Mouse (Mus musculus) kidney, postnatal 14 days (tissue): ENCODE results near the gene Slc16a9.
A peak's percentile ranks its signal among the peaks of the same experiment; 100 is the strongest.
"Not testable (repeated sequence)": the region's sequence is repeated elsewhere in the genome, so short reads cannot be mapped to it uniquely, and the experiment has no call there.

Experiments
- DNase-seq: peaks from one replicate; pipeline ENCODE4 v3.0.0; 2022; ENCODE audit warnings: mixed read lengths

Slc16a9 gene

DNA sequence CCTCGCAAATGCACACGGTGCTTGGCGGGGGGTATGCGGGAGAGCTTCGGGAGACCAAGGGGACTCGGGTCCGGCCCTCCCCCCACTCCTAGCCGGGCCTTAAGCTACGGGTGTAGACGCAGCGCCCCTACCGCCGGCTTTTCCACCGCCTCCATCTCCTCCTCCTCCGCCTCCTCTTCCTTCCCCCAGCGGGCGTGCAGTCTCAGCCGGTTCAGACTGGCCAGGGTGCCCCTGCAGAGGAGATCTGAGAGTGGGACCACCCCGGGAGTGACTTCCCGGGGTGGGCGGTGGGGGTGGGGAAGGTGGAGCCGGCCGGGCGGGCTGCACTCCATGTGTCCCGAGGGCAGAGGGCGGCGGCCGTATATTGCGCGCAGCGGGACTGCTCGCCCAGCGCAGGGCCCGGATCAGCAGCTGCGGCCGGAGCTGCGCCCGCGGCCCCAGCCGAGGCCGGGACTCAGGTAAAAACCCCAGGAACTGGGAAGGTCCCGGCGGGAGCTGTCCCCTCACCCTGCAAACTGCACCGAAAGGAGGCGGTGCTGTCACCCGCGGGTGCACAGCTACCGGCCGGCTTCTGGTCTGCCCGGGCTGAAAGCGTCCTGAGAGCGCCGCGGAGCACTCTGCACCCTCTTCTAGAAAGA lies at the start of gene Slc16a9:
Gene Slc16a9 (plus strand): TSS at position 180 of the 638 bp plus-strand sequence.
- DNase-seq: peak; percentile 88

DNA sequence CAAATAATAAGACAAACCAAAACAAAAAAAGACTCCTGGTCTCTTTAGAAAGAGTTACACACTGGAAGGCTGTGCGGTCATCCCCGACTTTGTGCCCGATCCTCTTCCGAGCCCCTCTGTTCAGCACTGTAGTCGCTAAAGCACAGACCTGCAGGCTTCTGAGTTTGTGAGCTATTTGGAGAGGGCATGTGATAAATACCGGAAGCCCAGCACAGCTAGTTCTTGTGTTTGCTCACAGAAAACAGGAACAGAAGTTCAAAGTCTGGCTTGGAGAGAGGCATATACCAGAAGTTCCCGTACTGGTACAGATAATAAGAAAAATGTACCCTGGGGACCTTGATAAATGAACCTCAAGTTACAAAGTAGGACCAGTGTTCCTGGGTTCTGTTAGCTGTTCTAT lies 49.6 kb upstream of the Slc16a9 start:
- DNase-seq: no peak

DNA sequence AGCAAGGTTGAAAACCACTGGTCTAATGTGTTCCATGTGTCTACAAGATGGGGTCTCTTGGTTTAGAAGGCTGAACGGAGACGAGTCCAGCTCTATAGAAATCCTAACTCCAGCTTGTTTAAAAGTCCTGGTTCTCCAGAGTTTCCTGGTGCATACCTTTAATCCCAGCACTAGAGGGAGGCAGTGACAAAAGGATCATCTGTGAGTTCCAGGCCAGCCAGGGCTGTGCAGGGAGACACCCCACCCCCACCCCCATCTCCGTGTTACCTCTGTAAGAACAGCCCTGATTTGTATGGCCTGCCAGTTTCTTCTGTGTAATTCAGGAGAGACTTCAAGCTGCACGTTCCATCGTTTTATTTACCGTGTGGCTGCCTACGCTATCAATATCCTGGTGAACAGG lies 49.1 kb upstream of the Slc16a9 start:
- DNase-seq: peak; percentile 60

DNA sequence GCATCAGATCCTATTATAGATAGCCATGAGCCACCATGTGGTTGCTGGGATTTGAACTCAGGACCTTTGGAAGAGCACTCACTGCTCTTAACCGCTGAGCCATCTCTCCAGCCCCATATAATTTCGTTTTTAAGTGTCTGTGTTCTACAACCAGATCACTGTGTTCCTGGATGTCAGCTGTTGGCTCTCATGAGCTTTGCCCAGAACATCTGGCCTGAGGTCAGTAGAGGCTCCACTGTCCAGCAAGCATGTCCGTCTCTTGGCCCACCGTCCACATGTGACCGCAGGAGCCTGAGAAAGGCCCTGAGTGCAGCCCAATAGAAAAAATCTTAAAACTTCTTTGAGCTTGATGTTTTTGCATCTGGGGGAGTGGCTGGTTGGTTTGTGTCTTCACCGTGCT lies 48.2 kb upstream of the Slc16a9 start:
- DNase-seq: no peak

DNA sequence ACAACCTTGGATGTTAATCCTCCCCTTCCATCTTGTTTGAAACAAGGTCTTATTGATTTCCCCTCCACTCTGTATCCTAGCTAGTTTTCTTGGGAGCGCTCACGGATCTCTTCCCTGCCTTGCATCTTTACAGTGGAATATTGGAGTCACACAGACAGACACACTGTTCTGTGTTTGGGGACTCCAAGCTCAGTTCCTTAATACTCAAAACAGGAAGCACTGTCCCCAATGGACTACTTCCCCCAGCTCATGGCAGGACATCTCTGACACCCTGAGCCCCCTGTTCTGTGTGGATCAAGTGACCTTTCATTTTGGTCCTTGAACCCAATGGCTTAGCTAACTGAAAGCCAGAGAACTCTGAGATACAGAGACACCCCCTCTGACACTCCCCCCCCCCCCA lies 47.3 kb upstream of the Slc16a9 start:
- no peak for DNase-seq

DNA sequence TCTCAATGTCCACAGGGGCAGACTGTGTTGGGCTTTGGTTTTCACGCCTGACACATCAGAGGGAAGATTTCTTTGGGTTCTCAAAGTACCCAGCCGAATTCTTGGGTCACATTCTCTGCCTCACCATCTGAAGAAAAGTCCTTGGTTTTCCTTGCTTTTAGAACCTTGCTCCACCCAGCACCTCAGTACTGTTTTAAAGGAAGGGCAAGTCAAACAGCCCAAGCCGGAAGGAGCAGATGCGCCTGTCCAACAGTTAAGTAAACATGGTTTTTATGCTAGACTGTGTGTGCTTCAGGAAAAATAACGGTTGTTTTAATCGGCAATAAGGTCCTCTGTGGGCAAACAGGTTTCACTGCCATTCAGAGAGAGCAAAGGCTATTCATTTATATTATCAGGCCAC lies 46.9 kb upstream of the Slc16a9 start:
- no peak for DNase-seq

DNA sequence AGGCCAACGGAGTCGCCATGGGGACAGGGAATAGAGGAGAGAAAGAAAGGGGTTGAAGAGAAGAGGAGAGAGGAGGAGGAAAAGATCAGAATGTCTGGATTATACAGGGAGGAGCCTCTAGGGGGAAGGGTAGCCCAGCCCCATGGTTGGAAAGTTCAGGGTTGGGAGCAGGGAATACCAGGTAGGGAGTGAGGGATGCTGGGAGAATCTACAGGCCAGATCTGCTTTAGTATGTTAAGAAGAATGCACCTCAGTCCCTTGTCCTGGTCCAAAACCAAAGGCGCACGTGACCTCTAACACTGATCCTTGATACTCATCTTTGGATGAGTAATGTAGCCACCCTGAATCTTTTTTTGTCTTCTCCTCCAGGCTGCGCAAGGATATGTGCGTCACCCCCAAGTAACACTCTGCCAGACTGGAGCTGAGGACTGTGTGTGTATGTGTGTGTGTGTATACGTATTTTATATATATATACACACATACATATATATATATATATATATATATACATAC lies 45.9 kb upstream of the Slc16a9 start:
- no peak for DNase-seq

DNA sequence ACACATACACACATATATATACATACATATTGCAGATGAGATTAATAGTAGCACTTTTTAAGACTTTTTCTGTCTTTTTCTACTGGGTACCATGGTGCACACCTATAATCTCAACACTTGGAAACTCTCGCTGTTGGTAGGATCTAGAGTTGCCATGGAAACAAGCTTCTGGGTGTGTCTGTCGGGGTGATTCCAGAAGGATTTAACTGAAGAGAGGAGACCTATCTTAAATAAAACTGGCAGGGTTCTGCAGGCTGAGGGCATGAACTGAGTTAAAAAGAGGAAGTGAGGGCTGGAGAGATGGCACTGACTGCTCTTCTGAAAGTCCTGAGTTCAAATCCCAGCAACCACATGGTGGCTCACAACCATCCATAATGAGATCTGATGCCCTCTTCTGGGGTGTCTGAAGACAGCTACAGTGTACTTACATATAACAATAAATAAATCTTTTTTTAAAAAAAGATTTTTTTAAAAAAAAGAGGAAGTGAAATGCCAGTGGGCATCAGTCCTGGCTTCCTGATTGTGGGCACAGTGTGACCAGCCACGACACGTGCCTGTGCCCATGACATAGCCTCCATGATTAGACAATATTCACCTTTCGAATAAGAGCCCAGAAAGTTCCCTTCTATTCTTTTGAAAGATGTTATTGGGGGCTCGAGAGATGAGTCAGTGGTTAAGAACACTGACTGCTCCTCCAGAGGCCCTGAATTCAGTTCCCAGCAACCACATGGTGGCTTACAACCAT lies 45.3 kb upstream of the Slc16a9 start:
- DNase-seq: no peak

DNA sequence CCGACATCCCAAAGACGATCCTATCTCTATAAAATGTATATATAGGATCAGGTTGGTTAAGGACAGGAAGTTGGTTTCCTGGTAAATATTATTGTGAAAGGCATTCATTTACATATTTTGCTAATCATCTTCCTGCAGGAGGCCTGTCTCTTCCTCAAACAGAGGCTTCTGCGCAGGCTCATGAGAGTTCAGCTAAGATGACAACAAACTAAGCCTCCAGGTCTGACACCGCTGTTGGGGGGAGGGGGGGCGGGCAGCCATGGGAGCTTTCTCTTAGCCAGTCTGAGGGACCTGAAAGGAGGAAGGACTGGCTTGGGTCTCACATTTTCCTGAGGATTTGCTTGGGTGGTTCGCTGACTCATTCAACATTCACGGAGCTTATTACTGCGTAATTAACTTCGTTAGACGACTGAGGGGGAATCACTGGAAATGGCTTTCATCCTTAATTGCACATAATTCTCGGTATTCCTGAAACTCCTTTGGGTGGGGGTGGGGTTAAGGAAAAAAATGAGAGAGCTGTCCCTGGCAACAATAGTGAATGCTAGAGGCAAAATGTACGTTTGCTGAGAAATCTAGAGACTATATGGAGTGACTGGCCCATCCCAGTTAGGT lies 43.9 kb upstream of the Slc16a9 start:
- DNase-seq: no peak

DNA sequence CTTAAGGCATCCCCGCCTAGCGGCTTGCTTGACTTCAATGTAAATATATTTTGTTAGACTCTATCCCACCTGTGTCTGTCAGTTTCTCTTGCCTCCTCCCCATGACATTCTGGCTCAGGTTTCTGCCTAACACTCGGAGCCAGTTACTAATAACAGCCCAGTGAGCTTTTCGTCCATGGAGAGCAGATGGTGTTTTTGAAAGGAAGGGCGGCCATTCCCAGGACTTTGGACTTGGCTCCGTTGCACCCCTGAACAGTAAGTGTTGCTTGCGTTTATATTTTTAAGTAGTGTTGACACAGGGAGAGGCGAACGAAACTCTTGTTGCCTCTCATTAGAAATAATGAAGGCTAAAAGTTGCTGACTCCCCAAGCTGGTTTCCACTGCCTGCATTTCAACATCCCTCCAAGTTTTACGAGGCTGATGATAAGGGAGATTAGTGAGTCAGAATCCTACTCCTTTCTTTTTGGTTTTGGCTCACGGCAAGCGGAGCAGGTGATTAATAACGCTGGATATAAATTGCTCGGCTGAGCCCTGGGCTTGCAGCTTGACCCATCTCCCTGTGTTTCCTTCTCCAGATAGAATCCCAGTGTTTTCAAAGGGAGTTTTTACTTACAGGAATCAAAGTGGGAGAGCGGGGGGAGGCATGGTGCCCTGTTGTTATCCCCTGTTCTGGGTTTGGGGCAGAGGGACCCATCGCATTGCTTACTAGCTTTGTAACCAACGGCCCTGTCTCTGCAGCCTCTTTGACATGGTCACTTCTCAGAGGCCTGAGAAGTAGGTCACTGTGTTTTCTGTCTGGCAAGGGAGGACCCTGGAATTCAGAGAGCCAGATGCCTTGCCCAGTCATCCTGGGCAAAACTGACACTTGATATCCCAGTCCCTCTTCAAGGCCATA lies 40.1 kb upstream of the Slc16a9 start, which contains the start of gene Mrln:
Gene Mrln (plus strand): TSS at position 160 of the 895 bp plus-strand sequence.
- DNase-seq: no peak

DNA sequence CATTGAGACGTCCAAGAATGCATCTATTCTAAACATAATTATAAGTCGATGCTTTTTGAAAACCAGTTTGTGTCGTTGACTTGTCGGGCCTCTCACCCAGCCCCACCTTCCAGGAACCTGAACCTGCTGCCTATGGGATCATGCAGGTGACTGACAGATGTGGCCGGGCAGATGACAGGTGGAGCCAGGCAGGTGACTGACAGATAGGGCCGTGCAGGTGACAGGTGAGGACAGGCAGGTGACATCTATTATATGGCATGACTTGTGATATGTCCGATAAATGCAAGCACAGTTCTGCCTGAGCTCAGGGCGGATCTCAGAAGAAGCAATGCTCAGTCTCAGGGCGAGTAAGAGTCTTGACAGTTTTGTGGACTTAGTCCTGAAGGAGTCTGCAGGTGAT lies 33.6 kb upstream of the Slc16a9 start:
- no peak for DNase-seq

DNA sequence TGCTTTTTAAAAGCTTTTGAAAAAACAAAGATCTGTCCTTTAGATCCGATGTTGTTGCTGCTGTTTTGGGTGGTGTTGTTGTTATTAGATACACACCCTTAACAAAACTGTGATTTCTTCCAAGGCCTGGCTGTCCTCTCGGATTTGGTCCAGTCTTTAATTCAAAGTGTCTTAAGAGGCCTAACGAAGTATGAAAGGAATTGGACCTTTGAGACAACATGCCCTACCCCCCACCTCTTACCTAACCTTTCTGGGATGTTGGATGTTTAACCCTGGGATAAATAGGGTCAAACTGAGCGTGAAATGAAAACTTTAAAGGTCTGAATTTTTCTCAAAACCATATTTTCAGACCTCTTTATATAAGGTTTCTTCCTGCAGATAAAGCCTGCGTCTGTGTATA lies 23.9 kb upstream of the Slc16a9 start:
- DNase-seq: peak; percentile 63

DNA sequence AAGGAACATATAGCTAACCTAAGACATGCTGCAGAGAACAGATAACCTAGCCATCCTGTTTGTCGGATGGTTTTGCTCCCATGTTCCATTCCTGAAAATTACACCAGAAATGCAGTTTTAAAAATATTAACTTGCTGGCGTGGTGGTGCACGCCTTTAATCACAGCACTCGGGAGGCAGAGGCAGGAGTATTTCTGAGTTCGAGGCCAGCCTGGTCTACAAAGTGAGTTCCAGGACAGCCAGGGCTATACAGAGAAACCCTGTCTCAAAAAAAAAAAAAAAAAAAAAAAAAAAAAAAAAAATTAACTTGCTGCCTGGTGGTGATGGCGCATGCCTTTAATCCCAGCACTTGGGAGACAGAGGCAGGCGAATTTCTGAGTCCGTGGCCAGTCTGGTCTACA lies 22.7 kb upstream of the Slc16a9 start:
- DNase-seq: not testable (repeated sequence)

DNA sequence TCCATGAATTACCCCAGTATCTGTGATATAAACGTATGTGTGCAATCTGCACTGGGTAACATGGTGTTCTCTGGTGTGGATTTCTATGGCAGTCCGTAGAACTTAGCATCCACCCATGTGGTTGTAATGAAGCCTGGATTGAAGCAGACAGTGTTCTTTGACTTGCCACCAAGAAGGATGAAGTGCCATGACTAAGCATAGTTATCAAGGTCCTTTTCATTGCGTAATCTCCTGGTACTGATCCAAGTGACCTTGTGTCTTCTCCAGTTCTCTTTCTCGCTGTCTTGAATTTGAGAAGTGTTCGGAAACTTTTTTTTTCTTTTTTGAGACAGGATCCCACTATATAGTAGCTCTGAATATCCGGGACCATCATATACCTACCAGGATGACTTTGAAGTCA lies 20.3 kb upstream of the Slc16a9 start:
- peak; percentile 56 for DNase-seq

DNA sequence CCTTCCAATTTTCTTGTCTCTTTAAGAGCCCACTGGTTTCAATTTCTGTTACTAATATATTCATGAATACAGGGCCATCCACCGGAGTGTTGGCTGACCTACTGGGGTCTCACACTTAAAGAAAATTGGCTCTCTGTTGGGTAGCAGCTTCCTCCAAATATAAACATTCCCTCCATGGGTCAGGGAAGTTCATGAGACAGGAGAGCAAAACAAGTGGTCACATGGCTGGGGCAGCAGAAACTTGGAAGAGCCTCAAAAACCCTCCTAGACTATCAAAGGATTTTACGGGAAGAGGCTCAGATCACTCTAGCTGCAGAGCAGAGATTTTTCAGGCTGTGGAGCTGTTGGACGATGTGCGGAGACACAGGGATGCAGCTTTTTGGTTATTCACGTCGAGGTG lies 19.1 kb upstream of the Slc16a9 start:
- no peak for DNase-seq

DNA sequence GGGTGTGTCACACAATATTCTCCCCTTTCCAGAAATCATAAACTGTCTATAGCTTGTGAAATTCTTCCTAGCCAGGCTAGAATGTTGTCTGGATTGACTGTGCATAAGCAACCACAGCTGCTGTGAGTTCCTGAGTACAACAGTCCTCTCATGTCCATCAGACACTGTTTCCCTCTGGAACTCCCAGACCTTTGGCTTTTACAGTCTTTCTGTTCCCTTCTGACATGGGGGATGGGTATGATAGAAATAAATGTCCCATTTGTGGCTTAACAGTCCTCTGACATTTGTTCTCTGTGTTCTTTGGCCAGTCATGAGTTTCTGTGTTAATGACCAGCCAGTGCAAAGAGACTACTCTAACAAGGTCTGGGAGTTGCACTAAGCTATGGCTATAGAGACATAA lies 18.3 kb upstream of the Slc16a9 start:
- DNase-seq: peak; percentile 49

DNA sequence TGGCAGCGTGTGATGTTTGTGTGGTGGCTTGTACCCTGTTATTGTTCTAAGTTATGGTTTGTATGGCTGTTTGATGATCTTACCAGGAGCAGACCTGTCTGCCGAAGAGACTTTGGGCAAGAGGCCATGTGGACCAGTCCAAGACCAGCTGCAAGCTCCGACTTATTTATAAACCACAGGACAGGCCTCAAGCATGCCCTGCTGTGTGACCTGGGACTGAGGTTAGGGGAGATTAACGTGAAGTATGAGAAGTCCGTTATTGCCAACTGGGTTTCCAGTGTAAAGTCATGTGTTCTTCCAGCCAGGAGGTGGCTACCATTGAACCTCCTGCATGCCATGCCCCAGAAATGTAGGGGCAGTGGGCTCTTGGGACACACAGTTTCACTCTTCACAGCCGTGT lies 14.5 kb upstream of the Slc16a9 start:
- no peak for DNase-seq

DNA sequence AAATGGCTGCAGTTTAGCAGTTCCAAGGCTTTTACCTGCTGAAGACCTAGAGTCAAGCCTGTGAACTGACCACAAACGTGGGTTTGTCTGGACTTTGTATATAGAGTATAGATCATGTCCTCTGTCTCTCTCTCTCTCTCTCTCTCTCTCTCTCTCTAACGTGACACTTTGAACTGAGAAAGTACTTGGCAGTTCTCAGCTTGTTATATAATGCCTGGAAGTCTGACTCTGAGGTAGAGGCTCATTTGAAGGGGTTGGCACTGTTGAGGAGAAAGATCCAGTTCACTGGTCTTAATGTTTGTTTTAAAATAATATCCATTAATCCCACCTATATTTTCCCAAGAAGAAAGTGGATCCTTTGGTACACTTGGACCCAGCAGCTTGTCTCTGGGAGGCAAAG lies 7.0 kb upstream of the Slc16a9 start:
- DNase-seq: no peak

DNA sequence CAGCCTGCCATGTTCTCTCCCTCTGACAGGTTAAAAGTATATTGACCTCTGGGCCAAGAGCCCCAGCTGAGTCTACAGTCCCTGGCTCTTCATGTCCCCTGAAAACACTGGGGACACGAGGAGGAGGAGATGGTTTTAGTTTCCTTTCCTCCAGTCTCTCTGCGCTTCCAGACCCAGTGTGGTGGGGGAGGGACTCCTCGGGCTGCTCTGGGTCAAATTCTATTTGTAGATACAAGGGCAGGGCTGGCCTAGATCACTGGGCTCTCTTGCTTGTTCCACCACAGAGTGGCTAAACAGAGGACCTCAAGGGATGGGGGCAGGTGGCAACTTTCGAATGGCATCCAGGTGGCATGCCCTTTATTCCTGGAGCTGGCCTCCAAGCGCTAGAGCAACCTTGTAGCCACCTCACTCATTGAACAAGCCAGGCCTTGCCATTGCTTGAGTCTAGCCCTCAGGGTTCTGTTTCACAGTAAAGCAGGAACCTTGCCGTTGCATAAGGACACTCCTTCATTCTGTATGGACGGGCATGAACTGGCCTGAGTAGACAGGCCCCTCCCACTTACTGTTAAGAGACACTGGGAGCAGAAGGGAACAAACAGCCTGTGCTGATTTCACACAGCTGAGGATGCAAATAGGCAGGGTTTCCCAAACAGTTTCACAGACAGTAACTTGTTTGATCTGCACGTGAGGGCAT lies 2.0 kb upstream of the Slc16a9 start:
- peak; percentile 55 for DNase-seq

DNA sequence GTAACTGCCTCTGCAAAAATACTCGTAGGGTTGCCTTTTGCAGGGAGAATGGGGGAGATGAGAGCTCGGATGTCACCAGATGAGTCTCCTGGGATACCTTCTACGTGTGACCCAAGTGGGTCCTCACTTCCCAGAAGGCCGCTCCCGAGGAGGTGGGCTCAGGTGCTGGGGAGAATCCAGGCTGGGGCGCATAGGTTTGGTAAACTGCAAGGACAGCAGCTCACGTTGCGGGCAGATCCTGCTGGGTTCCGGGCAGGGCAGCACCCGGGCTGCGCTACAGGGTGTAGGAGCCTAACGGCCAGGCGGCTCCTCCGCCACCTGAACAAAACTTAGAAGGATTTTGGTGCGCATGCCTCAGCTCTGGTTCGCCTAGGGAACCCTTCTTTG lies 652 bp downstream of the Slc16a9 start:
- no peak for DNase-seq

DNA sequence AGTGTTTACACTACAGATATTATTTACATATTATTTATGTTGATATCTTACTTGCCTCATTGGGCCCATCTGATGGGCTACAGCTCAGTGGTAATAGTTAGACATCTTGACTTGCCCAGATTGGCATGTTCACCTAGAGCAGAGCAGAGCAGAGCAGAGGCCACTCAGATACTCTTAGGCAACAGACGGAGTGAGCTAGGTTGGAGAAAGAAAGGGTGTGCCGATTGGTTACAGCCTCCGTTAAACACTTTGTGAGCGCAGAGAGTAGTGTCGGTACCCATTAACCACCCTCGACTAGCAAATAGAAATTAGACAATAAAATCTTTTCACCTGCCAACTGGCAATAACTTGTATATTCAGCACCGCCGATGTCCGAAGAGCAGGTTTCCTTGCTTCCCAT lies 1.2 kb downstream of the Slc16a9 start:
- peak; percentile 48 for DNase-seq

DNA sequence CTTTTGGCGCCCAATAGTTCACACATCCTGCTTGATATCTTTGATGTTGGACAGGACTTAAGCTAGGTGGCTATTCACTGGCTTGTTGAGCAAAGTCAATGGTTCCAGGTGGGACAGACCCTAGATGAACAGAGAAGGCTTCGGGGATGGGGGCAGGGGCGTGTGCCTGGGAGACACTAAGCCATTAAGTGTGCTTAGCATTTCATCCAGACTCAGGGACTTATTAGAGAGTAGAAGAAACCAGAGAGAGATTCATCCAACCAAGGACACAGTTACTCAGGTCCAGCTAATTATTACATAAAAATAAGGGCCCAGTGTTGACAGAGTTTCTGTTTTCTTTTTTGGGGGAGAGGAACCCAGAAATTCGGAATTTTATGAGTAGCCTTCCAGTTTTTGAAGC lies 5.5 kb downstream of the Slc16a9 start:
- DNase-seq: no peak
